Mouse (Mus musculus): ENCODE results near the gene Cfap69. TPM values are rescaled to one million over a fixed set of nuclear protein-coding genes. Genes with fewer than 3 reads are reported as not detected.

Cfap69 gene
- 5.3 TPM in 2 replicates for polyA plus RNA-seq (2014; fragmentation: Nextera tagmentation; extraction: Ambion mirVana)

GRCm38 (mm10) chr5:5663655-5664370 lies at the start of gene Cfap69:
Gene Cfap69, minus strand, starts transcription at chr5:5664239.
- Histone ChIP-seq H3K27ac (ENCODE audit: low read depth, low read length) (no peak within 1 kb of the TSS), H3K4me1 (ENCODE audit: control insufficient read depth, insufficient read depth, low read length) (peaks cover 4% of the 10 kb centered on the region; the same call in 1 of the 2 replicates), H3K36me3 (ENCODE audit: control insufficient read depth, insufficient read depth, low read length) (peaks cover 2% of the 10 kb centered on the region; the same call in 1 of the 2 replicates), H3K9ac (ENCODE audit: low read length) (peak within 1 kb of the TSS; percentile 73), H3K4me2 (peak within 1 kb of the TSS; percentile 93), H3K4me3 (ENCODE audit: low read depth, low read length) (peak within 1 kb of the TSS; percentile 72), H3K27me3 (ENCODE audit: control insufficient read depth, insufficient read depth, low read length) (no peaks in the 10 kb centered on the region), H3K9me3 (ENCODE audit: control insufficient read depth, low read length) (no peaks in the 10 kb centered on the region)
- DNase-seq (ENCODE audit: low spot score, missing footprints) (peak; percentile 99), ATAC-seq (ENCODE audit: low FRiP score) (peak; percentile 99)
- under 1% methylated on average over 47 of the region's 48 CpGs for WGBS

GRCm38 (mm10) chr5:5711032-5711431 lies 47.0 kb upstream of the Cfap69 start:
- ATAC-seq (ENCODE audit: low FRiP score) (no peak), DNase-seq (ENCODE audit: low spot score, missing footprints) (peak; percentile 49)
- no peaks in the 10 kb centered on the region for H3K36me3 ChIP-seq (ENCODE audit: control insufficient read depth, insufficient read depth, low read length)
- H3K4me1 ChIP-seq (ENCODE audit: control insufficient read depth, insufficient read depth, low read length), result no peaks in the 10 kb centered on the region
- no peak overlapping the region for H3K4me2 ChIP-seq
- 85% methylated on average over 4 of the region's 4 CpGs for WGBS
- no peaks in the 10 kb centered on the region for H3K9me3 ChIP-seq (ENCODE audit: control insufficient read depth, low read length)
- no peak overlapping the region for H3K9ac ChIP-seq (ENCODE audit: low read length)
- H3K27ac ChIP-seq (ENCODE audit: low read depth, low read length), result no peak overlapping the region
- H3K4me3 ChIP-seq (ENCODE audit: low read depth, low read length), result no peak overlapping the region
- no peaks in the 10 kb centered on the region for H3K27me3 ChIP-seq (ENCODE audit: control insufficient read depth, insufficient read depth, low read length)

GRCm38 (mm10) chr5:5707341-5708278 lies 43.6 kb upstream of the Cfap69 start:
- WGBS, result 54% methylated on average over 13 of the region's 13 CpGs

GRCm38 (mm10) chr5:5705019-5705418 lies 41.0 kb upstream of the Cfap69 start:
- Histone ChIP-seq H3K9ac (ENCODE audit: low read length) (no peak overlapping the region), H3K4me3 (ENCODE audit: low read depth, low read length) (no peak overlapping the region), H3K36me3 (ENCODE audit: control insufficient read depth, insufficient read depth, low read length) (no peaks in the 10 kb centered on the region), H3K9me3 (ENCODE audit: control insufficient read depth, low read length) (no peaks in the 10 kb centered on the region), H3K27ac (ENCODE audit: low read depth, low read length) (no peak overlapping the region), H3K4me2 (no peak overlapping the region), H3K4me1 (ENCODE audit: control insufficient read depth, insufficient read depth, low read length) (no peaks in the 10 kb centered on the region), H3K27me3 (ENCODE audit: control insufficient read depth, insufficient read depth, low read length) (no peaks in the 10 kb centered on the region)
- 57% methylated on average over 2 of the region's 2 CpGs for WGBS
- 0 out of 2 replicates have a peak, but pooled peaks have one; percentile 30 for ATAC-seq (ENCODE audit: low FRiP score)
- DNase-seq (ENCODE audit: low spot score, missing footprints), result no peak

More at GRCm38 (mm10) chr5:5707341-5708278, 43.6 kb upstream of the Cfap69 start:
- no peaks in the 10 kb centered on the region for H3K27me3 ChIP-seq (ENCODE audit: control insufficient read depth, insufficient read depth, low read length)
- no peak overlapping the region for H3K4me2 ChIP-seq
- H3K9me3 ChIP-seq (ENCODE audit: control insufficient read depth, low read length), result no peaks in the 10 kb centered on the region
- H3K27ac ChIP-seq (ENCODE audit: low read depth, low read length), result no peak overlapping the region
- H3K9ac ChIP-seq (ENCODE audit: low read length), result no peak overlapping the region
- no peak for ATAC-seq (ENCODE audit: low FRiP score)
- H3K36me3 ChIP-seq (ENCODE audit: control insufficient read depth, insufficient read depth, low read length), result no peaks in the 10 kb centered on the region
- peak; percentile 81 for DNase-seq (ENCODE audit: low spot score, missing footprints)
- H3K4me3 ChIP-seq (ENCODE audit: low read depth, low read length), result no peak overlapping the region
- H3K4me1 ChIP-seq (ENCODE audit: control insufficient read depth, insufficient read depth, low read length), result no peaks in the 10 kb centered on the region

- no peak for DNase-seq (ENCODE audit: low spot score, missing footprints)
- Histone ChIP-seq H3K36me3 (ENCODE audit: control insufficient read depth, insufficient read depth, low read length) (no peaks in the 10 kb centered on the region), H3K9me3 (ENCODE audit: control insufficient read depth, low read length) (no peaks in the 10 kb centered on the region), H3K9ac (ENCODE audit: low read length) (no peak overlapping the region), H3K4me2 (no peak overlapping the region), H3K27me3 (ENCODE audit: control insufficient read depth, insufficient read depth, low read length) (no peaks in the 10 kb centered on the region), H3K4me1 (ENCODE audit: control insufficient read depth, insufficient read depth, low read length) (no peaks in the 10 kb centered on the region), H3K4me3 (ENCODE audit: low read depth, low read length) (no peak overlapping the region), H3K27ac (ENCODE audit: low read depth, low read length) (no peak overlapping the region)
- 81% methylated on average over 2 of the region's 2 CpGs for WGBS
- ATAC-seq (ENCODE audit: low FRiP score), result no peak
Measured at GRCm38 (mm10) chr5:5700386-5700785, 36.3 kb upstream of the Cfap69 start.

GRCm38 (mm10) chr5:5698830-5699229 lies 34.8 kb upstream of the Cfap69 start:
- Histone ChIP-seq H3K9ac (ENCODE audit: low read length) (no peak overlapping the region), H3K27ac (ENCODE audit: low read depth, low read length) (no peak overlapping the region), H3K27me3 (ENCODE audit: control insufficient read depth, insufficient read depth, low read length) (no peaks in the 10 kb centered on the region), H3K9me3 (ENCODE audit: control insufficient read depth, low read length) (no peaks in the 10 kb centered on the region), H3K4me3 (ENCODE audit: low read depth, low read length) (no peak overlapping the region), H3K4me1 (ENCODE audit: control insufficient read depth, insufficient read depth, low read length) (no peaks in the 10 kb centered on the region), H3K36me3 (ENCODE audit: control insufficient read depth, insufficient read depth, low read length) (no peaks in the 10 kb centered on the region), H3K4me2 (no peak overlapping the region)
- ATAC-seq (ENCODE audit: low FRiP score), result no peak
- no peak for DNase-seq (ENCODE audit: low spot score, missing footprints)
- 68% methylated on average over 3 of the region's 3 CpGs for WGBS

- no peaks in the 10 kb centered on the region for H3K27me3 ChIP-seq (ENCODE audit: control insufficient read depth, insufficient read depth, low read length)
- H3K27ac ChIP-seq (ENCODE audit: low read depth, low read length), result no peak overlapping the region
- no peak overlapping the region for H3K9ac ChIP-seq (ENCODE audit: low read length)
- no peaks in the 10 kb centered on the region for H3K9me3 ChIP-seq (ENCODE audit: control insufficient read depth, low read length)
- 90% methylated on average over 5 of the region's 5 CpGs for WGBS
- H3K36me3 ChIP-seq (ENCODE audit: control insufficient read depth, insufficient read depth, low read length), result no peaks in the 10 kb centered on the region
- ATAC-seq (ENCODE audit: low FRiP score) (no peak), DNase-seq (ENCODE audit: low spot score, missing footprints) (no peak)
- H3K4me1 ChIP-seq (ENCODE audit: control insufficient read depth, insufficient read depth, low read length), result peaks cover 3% of the 10 kb centered on the region; the same call in 1 of the 2 replicates
- no peak overlapping the region for H3K4me3 ChIP-seq (ENCODE audit: low read depth, low read length)
- H3K4me2 ChIP-seq, result no peak overlapping the region
Measured at GRCm38 (mm10) chr5:5695401-5695942, 31.4 kb upstream of the Cfap69 start.

- ATAC-seq (ENCODE audit: low FRiP score) (peak; percentile 91), DNase-seq (ENCODE audit: low spot score, missing footprints) (peak; percentile 96)
- H3K4me3 ChIP-seq (ENCODE audit: low read depth, low read length), result peak within 1 kb of the TSS; percentile 63
- H3K27me3 ChIP-seq (ENCODE audit: control insufficient read depth, insufficient read depth, low read length), result no peaks in the 10 kb centered on the region
- H3K9me3 ChIP-seq (ENCODE audit: control insufficient read depth, low read length), result no peaks in the 10 kb centered on the region
- no peak within 1 kb of the TSS for H3K27ac ChIP-seq (ENCODE audit: low read depth, low read length)
- no peaks in the 10 kb centered on the region for H3K36me3 ChIP-seq (ENCODE audit: control insufficient read depth, insufficient read depth, low read length)
- H3K9ac ChIP-seq (ENCODE audit: low read length), result peak within 1 kb of the TSS; percentile 88
- H3K4me2 ChIP-seq, result peak within 1 kb of the TSS; percentile 92
- under 1% methylated on average over 65 of the region's 66 CpGs for WGBS
- H3K4me1 ChIP-seq (ENCODE audit: control insufficient read depth, insufficient read depth, low read length), result peaks cover 3% of the 10 kb centered on the region; the same call in 1 of the 2 replicates
Measured at GRCm38 (mm10) chr5:5693956-5694653, 30.1 kb upstream of the Cfap69 start, which contains the start of gene Steap2. Gene Steap2, minus strand, starts transcription at chr5:5694578.

Data from midbrain, embryonic 11.5 days (tissue).